Mouse (Mus musculus) small intestine, adult 2 months (tissue): ENCODE measurements around the gene Armh4.

Experiments used
- CTCF ChIP-seq: fragments of 200-500 bp; IDR thresholded peaks from 2 replicates; pipeline ENCODE4 v1.5.1; 2012; ENCODE audit warnings: low read depth, mild to moderate bottlenecking, control low read depth, inconsistent platforms, low read length, moderate library complexity, mixed read lengths; ENCODE audit not compliant: insufficient replicate concordance, insufficient read length; ENCODE audit errors: extremely low read depth
- POLR2A ChIP-seq: fragments of 200-500 bp; IDR thresholded peaks from 2 replicates; pipeline ENCODE4 v1.6.1; 2012; ENCODE audit warnings: low read depth, mild to moderate bottlenecking, control low read depth, inconsistent platforms, low read length, moderate library complexity

DNA sequence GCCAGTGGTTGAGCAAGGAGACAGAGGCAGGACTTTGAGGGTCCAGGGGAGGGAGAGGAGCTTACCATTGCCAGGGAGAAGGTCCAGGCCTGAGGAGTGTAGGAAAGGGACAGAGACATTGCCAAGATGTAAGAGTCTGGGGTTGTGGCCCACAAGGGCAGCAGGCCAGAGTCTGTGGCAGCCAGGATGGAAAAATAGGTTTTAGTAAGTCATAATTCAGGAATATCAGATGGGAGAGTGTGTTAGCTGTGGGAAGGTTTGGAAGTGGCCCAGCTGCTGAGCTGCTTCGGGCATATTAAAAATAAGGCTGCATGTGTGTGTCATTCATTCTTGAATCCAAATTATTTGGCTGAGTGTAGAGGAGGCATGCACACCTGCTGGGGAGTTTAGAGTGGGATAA, 11.4 kb downstream of the Armh4 start:
- no peak for TF ChIP-seq CTCF
- no peak for TF ChIP-seq POLR2A
